Mouse (Mus musculus) thymus, postnatal 10 days (tissue): Measurements from ENCODE around the gene Gpatch4.
A peak's percentile ranks its signal among the peaks of the same experiment; 100 is the strongest.

Source experiments
- DNase-seq, 2 experiments: peaks; one replicate each; pipeline ENCODE4 v3.0.0; 2021; ENCODE audit warnings: low spot score in 2 of 2

Gene Gpatch4

DNA sequence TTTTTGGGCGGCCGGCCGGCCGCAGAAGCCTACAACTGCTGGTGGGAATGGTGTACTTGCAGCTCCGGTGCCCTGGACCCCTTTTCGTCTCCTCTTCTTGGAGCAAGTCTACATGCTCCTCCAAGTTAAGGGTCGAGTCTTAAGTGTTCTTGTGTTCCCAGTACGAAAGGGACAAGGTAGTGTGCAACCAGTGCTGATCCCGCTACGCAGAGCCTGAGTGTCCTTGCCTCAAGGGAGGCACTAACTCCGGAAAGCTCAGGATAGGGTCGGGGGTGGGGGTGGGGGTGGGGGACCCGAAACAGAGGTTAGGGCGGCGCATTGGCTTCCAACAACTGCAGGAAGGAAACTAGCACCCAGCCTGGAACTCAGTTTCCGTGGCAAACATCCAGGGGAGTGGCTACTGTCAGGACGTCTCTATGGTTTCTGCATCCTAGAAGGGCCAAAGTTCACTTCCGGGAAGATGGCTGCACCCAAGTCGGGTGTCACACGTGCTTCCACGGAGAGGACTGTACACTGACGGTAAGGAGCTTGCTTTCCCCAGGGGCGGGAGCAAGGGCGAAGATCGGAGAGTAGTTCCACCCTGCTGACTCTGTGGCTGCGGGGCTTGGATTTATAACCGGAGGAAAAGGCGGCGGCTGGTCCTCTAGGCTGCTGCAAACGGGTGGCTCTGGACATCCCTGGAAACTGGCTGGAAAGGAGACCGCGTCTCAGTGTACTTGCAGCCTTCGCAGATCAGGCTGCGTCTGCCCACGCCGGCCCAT lies at the start of gene Gpatch4:
Gene Gpatch4, plus strand, starts transcription at position 448 of the 761 bp plus-strand sequence.
- peak; percentile 68 to 94 for DNase-seq

DNA sequence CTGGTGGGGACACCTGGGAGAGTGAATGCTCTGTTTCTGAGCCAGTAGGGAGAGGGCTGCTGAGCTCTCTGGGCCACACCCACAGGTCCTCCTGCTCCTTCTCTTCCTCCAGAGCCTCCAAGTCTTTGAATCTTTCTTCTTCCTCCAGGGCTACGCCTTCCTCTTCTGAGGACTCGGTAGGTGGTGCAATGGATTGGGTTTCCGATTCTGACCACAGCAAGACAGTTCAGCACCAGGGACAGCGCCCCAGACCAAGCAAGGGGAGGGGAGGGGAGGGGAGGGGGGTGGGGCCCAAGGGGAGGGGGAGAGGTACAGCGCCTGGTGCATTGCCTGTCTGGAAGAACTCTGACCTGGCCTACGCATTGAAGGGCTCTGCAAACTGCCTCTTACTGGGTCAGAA lies 49.5 kb upstream of the Gpatch4 start:
- peak in 1 of 2 experiments; percentile 62 for DNase-seq

DNA sequence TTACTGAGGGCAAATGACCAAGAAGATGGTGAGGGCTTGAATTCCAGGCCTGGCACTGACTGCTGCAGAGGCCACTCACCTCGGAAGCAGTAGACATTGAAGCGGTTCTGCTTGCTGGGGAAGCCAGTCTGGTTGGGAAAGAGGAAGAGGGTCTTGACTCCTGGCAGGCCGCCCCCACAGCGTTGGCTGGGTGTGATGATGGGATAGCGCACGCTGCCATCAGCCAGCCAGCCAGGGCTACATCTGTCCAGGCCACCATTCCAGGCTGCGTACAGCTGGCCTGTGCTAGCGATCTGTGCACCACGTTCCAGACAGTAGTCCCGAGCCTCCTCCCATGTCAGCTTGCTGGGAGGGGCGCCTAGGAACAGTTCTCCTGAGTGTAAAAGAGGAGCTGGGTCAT lies 47.6 kb upstream of the Gpatch4 start:
- no peak for DNase-seq

- DNase-seq = no peak
These were observed 46.5 kb upstream of the Gpatch4 start for GRCm38 (mm10) chr3:87996401-87996800.

DNA sequence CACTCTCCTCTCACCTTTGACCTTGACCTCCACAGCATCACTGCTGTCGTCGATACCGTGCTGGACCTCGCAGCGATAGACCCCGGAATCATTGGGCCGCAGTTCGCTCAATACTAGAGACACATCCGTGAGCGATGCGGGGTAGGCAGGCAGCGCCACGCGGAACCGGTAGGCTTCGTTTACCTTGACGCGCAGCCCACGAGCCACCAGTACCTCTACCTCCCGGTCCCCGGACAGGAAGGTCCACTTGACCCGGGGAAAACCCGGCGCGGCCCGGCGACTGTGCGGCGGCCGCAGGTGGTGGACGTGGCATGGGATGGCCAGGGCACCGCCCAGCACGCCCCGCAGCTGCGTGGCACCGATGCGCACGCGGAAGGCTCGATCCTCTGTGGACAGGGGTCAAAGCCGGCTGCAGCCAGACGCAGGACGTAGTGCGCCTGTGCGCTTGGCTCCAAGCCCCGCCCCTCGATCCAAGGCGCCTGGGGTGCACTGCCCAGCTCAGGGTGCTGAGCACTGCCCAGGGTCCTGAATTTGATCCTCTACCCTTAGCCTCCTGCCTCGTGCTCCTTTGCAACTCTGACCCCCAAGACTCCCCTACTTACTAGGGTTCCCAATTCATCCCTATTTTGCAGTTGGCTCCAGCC lies 45.8 kb upstream of the Gpatch4 start:
- no peak for DNase-seq

GRCm38 (mm10) chr3:87998747-87999146 lies 44.2 kb upstream of the Gpatch4 start:
- no peak for DNase-seq

- no peak for DNase-seq
These were observed 43.5 kb upstream of the Gpatch4 start for GRCm38 (mm10) chr3:87999243-87999895.

DNA sequence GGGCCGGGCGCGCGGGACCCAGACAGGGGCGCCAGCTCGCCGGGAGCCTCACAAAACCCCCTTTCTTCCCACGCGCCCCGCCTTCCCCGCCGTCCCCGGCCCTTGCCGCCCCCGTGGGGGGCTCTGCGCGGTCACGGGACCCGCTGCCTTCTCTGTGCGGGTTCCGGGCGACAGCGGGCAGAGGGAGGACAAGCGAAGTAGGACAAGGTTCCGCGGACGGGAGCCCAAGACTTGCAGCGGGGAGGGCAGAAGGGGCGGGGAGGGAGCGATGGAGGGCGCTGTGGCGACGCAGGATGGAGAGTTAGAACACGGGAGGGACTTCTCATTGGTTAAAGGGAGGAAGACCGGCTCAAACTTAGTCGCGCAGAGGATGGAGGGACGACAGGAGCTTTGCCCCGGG lies 42.7 kb upstream of the Gpatch4 start, which contains the start of gene Bcan:
Gene Bcan, minus strand, starts transcription at position 50 of the 400 bp plus-strand sequence.
- no peak for DNase-seq

GRCm38 (mm10) chr3:88000816-88001595 lies 41.9 kb upstream of the Gpatch4 start:
- no peak for DNase-seq

GRCm38 (mm10) chr3:88002291-88002976 lies 40.5 kb upstream of the Gpatch4 start:
- DNase-seq = peak; percentile 26 to 27

DNA sequence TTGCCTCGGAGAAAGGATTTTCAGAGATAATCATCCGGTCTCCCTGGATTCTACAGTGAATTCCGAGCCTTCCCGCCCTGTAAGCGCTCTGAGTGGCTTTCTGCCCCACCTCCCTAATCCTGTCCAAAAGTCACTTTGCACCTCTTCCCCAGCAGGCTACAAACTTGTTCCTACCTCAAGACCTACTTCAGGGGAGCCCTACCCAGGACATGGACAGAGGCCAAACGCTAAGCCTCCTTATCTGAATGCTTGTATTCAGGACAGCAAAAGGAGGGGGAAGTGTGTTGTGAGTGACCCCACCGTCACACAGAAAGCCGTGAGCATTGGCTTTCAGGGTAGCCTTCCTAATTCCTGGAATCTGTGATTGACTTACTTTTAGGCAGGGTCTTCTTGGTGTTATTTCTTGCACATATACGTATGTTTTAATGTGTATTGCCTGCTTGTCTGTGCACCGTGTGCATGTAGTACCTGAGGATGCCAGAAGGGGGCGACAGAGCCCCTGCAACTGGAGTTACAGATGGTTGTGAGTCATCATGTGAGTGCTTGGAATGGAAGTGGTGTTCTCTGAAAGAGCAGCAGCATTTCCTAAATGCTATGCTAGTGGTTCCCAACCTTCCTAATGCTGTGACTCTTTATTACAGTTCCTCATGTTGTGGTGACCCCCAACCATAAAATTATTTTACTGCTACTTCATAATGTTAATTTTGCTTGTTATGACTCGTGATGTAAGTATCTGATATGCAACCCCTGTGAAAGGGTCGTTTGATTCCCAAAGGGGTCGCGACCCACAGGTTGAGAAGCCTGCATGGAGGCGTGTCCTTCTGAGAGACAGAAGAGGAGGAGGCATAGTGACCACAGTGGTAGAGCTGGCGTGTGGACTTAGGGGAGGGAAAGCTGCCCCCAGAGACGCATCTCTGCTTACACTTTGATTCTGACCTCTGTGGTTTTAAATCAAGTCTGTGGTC lies 36.8 kb upstream of the Gpatch4 start:
- no peak for DNase-seq

- peak in 1 of 2 experiments; percentile 34 for DNase-seq
These were observed 32.2 kb upstream of the Gpatch4 start for GRCm38 (mm10) chr3:88010634-88011265.

GRCm38 (mm10) chr3:88022322-88023191 lies 20.4 kb upstream of the Gpatch4 start:
- peak; percentile 28 to 51 for DNase-seq

DNA sequence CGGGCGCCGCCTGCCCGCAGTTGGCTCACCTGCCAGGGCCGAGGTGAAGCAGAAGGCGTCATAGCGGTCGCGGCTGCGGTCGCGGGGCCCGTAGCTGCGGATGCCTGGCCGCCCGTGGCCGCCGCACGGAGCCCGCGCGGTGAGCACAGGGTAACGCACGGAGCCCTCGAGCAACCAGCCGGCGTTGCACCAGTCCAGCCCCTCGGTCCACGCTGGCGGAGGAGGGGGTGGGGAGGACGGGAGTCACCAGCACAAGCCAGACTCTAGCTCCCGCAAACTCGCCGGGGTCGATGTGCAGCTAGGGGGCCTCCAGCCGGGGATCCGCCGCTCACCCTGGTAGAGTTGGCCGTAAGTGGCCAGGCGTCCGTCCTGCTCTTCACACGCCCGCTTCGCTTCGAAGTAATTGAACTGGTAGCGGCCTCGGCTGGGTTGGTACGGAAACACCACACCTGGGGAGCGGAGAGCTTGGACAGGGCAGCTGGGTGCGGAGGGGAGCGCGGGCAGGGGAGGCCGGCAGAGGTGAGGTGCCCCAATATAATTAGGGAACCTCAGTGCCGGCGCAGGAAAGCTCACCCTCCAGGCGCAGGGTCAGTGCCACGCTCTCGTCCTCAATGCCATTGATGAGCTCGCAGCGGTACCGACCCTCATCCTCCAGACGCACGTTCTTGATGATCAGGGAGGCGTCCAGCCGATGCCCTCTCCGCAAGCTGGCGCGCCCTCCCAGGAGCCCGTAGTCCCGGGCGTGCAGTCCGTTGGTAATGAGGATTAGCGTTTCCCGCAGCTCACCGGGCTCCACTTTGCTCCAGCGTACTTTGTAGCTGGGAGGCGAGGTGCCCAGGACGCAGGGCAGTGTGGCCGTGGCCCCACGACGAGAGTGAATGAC lies 19.5 kb upstream of the Gpatch4 start:
- DNase-seq = no peak

- no peak for DNase-seq
These were observed 16.1 kb upstream of the Gpatch4 start for GRCm38 (mm10) chr3:88026823-88027222.

DNA sequence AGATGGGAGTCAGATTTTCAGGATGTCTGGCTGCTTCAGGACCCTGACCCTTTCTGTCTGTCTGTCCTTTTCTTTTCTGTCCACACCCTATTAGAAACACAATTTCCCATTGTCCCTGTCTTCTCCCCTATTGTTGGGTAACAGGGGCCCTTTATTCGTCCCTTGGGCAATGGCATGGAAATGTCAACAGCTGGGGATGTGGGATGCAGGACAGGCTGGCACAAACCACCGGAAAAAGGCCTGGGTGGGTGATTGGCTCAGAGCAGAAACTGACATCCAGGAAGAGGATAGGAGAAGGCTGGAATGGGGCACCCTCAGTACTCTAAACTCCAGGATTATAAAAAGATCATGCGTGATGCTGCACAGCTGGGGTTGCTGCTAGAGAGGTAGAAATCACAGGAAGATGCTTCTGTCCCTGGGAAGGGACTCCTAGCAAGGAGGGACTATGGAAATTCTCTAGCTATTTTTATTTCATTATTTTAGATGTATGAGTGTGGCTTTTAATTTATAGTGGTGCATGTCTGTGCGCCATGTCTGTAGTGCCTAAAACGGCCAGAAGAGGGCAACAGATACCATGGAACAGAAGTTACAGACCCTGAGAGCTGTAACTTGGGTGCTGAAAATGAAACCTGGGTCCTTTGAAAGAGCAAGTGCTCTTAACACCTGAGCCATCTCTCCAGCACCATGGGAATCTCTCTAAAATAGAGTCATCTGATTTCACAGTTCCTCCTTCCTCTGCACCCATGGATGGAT lies 15.3 kb upstream of the Gpatch4 start, which contains the start of gene Hapln2:
Gene Hapln2, minus strand, starts transcription at position 150 of the 753 bp plus-strand sequence.
- no peak for DNase-seq
